13 mouse cellular contexts compared by ENCODE assay signal in the genomic region with DNA sequence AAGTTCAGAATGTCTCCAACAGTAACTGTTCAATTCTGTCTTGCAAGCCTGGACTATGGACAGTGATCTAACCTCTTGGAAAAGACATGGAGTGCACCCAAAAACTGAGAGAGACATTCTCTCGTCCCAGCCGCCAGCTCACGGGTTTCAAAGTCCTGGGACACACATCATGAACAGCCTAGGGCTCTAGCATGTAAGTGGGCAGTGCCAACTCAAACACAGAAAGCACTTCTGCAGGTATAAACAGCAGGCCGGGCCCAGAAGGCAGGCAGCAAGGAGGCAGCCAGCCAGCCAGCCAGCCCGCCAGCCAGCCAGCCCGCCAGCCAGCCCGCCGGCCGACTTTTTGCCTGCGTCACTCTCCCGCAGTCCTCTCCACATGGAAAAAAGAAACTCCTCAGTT.
DNase-seq lines count a peak whose midpoint lies in the region; ATAC-seq and TF ChIP-seq lines count a peak whose summit lies in the region.
"Had no signal": no experiment of that assay in that cellular context is flagged by ENCODE, and none has a peak within 500 bp of the region (broad histone marks: within the 10 kb centered on the region; RNA-seq: fewer than 3 reads in every experiment).

No protein-coding gene starts in this region.

- H3K27ac ChIP-seq in kidney, adult 2 months (ENCODE audit: insufficient read depth, low read depth, low read length) = no peak overlapping the region
- no peak overlapping the region for H3K27ac ChIP-seq in kidney, embryonic 14.5 days (ENCODE audit: low read depth, low read length)
- H3K27ac ChIP-seq in lung, postnatal 0 days (ENCODE audit: low read length) = peak overlapping the region; percentile 66; the same call in 1 of the 2 replicates
- H3K27ac ChIP-seq: hindbrain, embryonic 15.5 days; layer of hippocampus, adult 2 months; macrophage had no signal

- H3K36me3 ChIP-seq in kidney, adult 2 months (ENCODE audit: control insufficient read depth, insufficient read depth, low read length) = no peaks in the 10 kb centered on the region
- H3K36me3 ChIP-seq in kidney, embryonic 14.5 days (ENCODE audit: control insufficient read depth, insufficient read depth, low read length) = no peaks in the 10 kb centered on the region
- no peaks in the 10 kb centered on the region for H3K36me3 ChIP-seq in lung, postnatal 0 days (ENCODE audit: insufficient read depth, low read length)
- H3K36me3 ChIP-seq: hindbrain, embryonic 15.5 days had no signal

- no peak overlapping the region for H3K4me2 ChIP-seq in kidney, embryonic 14.5 days (replicated peaks; ENCODE audit: low read depth, low read length)
- H3K4me2 ChIP-seq in lung, postnatal 0 days (replicated peaks; ENCODE audit: low read depth, low read length) = no peak overlapping the region
- H3K4me2 ChIP-seq: hindbrain, embryonic 15.5 days had no signal

- 69% methylated on average over 11 of the region's 11 CpGs for WGBS in kidney, adult 2 months
- WGBS in kidney, embryonic 14.5 days = 93% methylated on average over 11 of the region's 11 CpGs
- 55% methylated on average over 11 of the region's 11 CpGs for WGBS in lung, postnatal 0 days

- no peaks in the 10 kb centered on the region for H3K9me3 ChIP-seq in kidney, embryonic 14.5 days (ENCODE audit: control insufficient read depth, low read length)
- H3K9me3 ChIP-seq in lung, postnatal 0 days (ENCODE audit: low read length) = no peaks in the 10 kb centered on the region
- H3K9me3 ChIP-seq: hindbrain, embryonic 15.5 days had no signal

- TF ChIP-seq CTCF in kidney, adult 2 months (conservative IDR thresholded peaks at IDR 0.05; ENCODE audit: insufficient read depth, insufficient read length, low read depth, low read length) = no peak
- no peak for TF ChIP-seq CTCF in lung, postnatal 0 days (IDR thresholded peaks at IDR 0.05)

- no peaks in the 10 kb centered on the region for H3K27me3 ChIP-seq in kidney, adult 2 months (replicated peaks; ENCODE audit: control insufficient read depth, insufficient read depth, low read length)
- H3K27me3 ChIP-seq in kidney, embryonic 14.5 days (ENCODE audit: control insufficient read depth, insufficient read depth, low read length) = no peaks in the 10 kb centered on the region
- no peaks in the 10 kb centered on the region for H3K27me3 ChIP-seq in lung, postnatal 0 days (replicated peaks; ENCODE audit: insufficient read depth, low read length)
- H3K27me3 ChIP-seq: hindbrain, embryonic 15.5 days had no signal

- TF ChIP-seq EP300 in lung, postnatal 0 days (IDR thresholded peaks at IDR 0.05) = no peak

- peak; percentile 84 for DNase-seq in kidney, adult 2 months
- DNase-seq in fat pad, adult 2 months (ENCODE audit: extremely low read depth, low read depth, low spot score) = peak; percentile 56
- peak; percentile 9 to 12 for DNase-seq in heart, postnatal 14 days
- peak; percentile 72 for DNase-seq in lung, postnatal 0 days (ENCODE audit: low spot score)
- no peak for DNase-seq in ovary, postnatal 36 days (ENCODE audit: low spot score)

- no peak for TF ChIP-seq POLR2A in kidney, adult 2 months (IDR thresholded peaks at IDR 0.05; ENCODE audit: low read depth, low read length)

- H3K9ac ChIP-seq in kidney, embryonic 14.5 days (ENCODE audit: low read depth, low read length) = no peak overlapping the region
- no peak overlapping the region for H3K9ac ChIP-seq in lung, postnatal 0 days (replicated peaks; ENCODE audit: low read depth)
- H3K9ac ChIP-seq: hindbrain, embryonic 15.5 days had no signal

- ATAC-seq in kidney, embryonic 14.5 days (ENCODE audit: low FRiP score, low TSS enrichment) = no peak
- peak; percentile 95 for ATAC-seq in lung, postnatal 0 days
- ATAC-seq in megakaryocyte-erythroid progenitor cell, adult 5-6 weeks (replicated peaks; ENCODE audit: low FRiP score, low TSS enrichment, poor library complexity, severe bottlenecking) = no peak
- ATAC-seq: activated CD4-positive, CD25-positive, alpha-beta regulatory T cell, adult 4 months had no signal

- H3K4me1 ChIP-seq in kidney, adult 2 months (ENCODE audit: control insufficient read depth, insufficient read depth, low read length) = peaks cover 4% of the 10 kb centered on the region; the same call in 1 of the 2 replicates
- no peaks in the 10 kb centered on the region for H3K4me1 ChIP-seq in kidney, embryonic 14.5 days (ENCODE audit: control insufficient read depth, insufficient read depth, low read length)
- H3K4me1 ChIP-seq in lung, postnatal 0 days (ENCODE audit: insufficient read depth, low read depth, low read length) = no peaks in the 10 kb centered on the region
- H3K4me1 ChIP-seq: hindbrain, embryonic 15.5 days had no signal

- intact Hi-C loops in heart, postnatal 14 days (cut with DNase I) = no loop called here

- H3K4me3 ChIP-seq in kidney, adult 2 months (ENCODE audit: insufficient read depth, low read depth, low read length) = no peak overlapping the region
- H3K4me3 ChIP-seq in kidney, embryonic 14.5 days (ENCODE audit: low read length) = no peak overlapping the region
- no peak overlapping the region for H3K4me3 ChIP-seq in lung, postnatal 0 days (ENCODE audit: low read depth, low read length)
- H3K4me3 ChIP-seq: erythroblast, embryonic 14.5 days; hindbrain, embryonic 15.5 days; layer of hippocampus, adult 2 months; myocyte had no signal
